Mouse (Mus musculus) kidney, adult 11 months (tissue): Measurements from ENCODE around the gene Slmap.
"Not testable (repeated sequence)": the region's sequence is repeated elsewhere in the genome, so short reads cannot be mapped to it uniquely, and the experiment has no call there.

Source experiments
- DNase-seq: peaks from one replicate; pipeline ENCODE4 v3.0.0; 2022

The Slmap gene

DNA sequence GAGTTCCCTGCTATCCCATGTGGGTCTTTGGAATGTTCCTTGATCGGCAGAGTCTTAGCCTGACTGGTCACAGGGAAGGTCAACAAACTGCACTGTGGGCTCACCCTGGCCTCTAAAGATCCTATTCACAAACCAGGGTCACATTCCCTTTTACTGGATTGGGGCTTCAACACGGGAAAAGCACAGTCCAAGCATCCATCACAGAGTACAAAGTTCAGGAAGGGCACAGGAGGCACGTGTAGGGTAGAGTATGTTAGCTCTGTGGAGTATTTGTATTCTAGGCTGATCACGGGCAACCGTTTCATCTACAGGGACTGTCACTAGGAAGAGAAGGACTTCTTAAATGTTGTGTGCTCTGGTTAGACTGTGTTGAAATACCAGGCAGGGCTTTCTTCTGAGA lies 147.7 kb downstream of the Slmap start:
- peak; percentile 37 for DNase-seq

DNA sequence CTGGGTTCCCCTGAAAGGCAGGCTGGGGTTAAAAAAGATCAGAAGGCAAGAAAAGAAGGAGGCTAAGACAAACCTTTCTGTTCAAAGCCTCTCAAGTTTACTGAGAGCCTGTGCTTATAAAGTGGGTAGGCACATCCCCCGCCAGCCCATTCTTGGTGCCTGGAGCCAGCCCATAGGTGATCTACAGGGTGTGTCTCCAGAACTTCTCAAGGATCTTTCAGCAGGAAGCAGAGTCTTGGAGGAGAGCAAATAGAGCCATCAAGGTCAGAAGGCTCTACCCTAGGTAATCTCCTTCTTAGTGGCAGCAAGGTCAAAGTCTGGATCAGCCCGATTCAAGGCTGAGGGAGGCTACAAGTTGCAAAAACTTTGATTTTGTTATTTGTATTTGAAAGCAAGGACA lies 149.1 kb downstream of the Slmap start:
- DNase-seq = not testable (repeated sequence)

DNA sequence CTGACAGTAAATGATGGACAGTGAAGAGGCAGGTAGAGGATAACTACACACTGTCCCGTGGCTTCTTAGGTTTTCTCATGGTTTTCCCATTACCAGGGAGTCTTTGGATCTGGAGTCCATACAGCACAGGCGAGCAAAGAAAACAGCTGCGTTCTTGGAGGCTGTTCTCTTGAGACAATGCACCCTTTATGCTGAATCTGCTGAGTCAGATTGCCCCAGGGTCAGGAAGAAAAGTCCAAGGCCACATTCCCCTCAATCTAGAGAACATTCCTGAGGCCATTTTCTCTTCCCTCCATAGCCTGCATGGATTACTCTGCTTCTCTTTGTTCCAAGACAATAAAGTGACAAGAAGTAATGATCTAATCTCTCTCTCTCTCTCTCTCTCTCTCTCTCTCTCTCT lies 155.7 kb downstream of the Slmap start:
- DNase-seq = no peak

DNA sequence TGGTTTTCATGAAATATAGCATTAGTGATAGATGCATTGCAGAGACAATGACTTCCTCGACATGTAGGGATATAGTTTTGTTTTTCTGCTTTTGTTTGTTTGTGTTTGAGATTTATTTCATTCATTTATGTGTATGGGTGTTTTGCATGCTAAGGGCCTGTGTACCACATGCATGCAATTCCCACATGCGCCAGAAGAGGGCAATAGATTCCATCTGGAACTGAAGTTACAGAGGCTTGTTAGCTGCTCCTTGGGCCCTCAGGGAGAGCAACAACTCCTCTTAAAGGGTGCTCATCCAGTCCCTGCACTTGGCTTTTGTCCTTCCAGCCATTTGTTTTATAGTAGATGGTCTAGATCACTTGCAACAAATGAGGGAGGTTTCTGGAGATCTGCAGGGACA lies 158.1 kb downstream of the Slmap start:
- DNase-seq = peak; percentile 22
